Mouse (Mus musculus) CH12.LX (cell line): ENCODE results near the gene Ift81.

Experiments
- CTCF ChIP-seq, 2 experiments: IDR thresholded peaks in 1 of 2; conservative IDR thresholded peaks in 1 of 2; 2 replicates each; pipeline ENCODE4 v1.5.1; 2011 to 2012; ENCODE audit warnings: low read depth in 2 of 2, low read length in 2 of 2, improper control_type of control experiment in 1 of 2, inconsistent platforms in 1 of 2, mild to moderate bottlenecking in 1 of 2, moderate library complexity in 1 of 2
- ELF1 ChIP-seq: IDR thresholded peaks from 2 replicates; pipeline ENCODE4 v1.6.1; 2014; ENCODE audit warnings: low read depth, mild to moderate bottlenecking, inconsistent platforms, low read length, improper control_type of control experiment
- MAFK ChIP-seq: IDR thresholded peaks from 2 replicates; pipeline ENCODE4 v1.6.1; 2011; ENCODE audit warnings: low read length, improper control_type of control experiment; ENCODE audit not compliant: insufficient replicate concordance
- MAX ChIP-seq: IDR thresholded peaks from 2 replicates; pipeline ENCODE4 v1.6.1; 2011; ENCODE audit warnings: low read length, improper control_type of control experiment
- POLR2A ChIP-seq: IDR thresholded peaks from 2 replicates; pipeline ENCODE4 v1.6.1; 2011; ENCODE audit warnings: low read depth, mild to moderate bottlenecking, improper control_type of control experiment, low read length
- TBP ChIP-seq: conservative IDR thresholded peaks from 2 replicates; pipeline ENCODE4 v1.6.1; 2011; ENCODE audit warnings: low read depth, low read length, improper control_type of control experiment
- USF2 ChIP-seq: conservative IDR thresholded peaks from 2 replicates; pipeline ENCODE4 v1.6.1; 2011; ENCODE audit warnings: low read depth, low read length, improper control_type of control experiment
- ZC3H11A ChIP-seq: IDR thresholded peaks from 2 replicates; pipeline ENCODE4 v1.6.1; 2012; ENCODE audit warnings: low read depth, mild to moderate bottlenecking, inconsistent platforms, low read length, improper control_type of control experiment
- ZNF384 ChIP-seq: IDR thresholded peaks from 2 replicates; pipeline ENCODE4 v1.6.1; 2012; ENCODE audit warnings: low read depth, low read length, improper control_type of control experiment, inconsistent platforms

GRCm38 (mm10) chr5:122505554-122505953 lies 108.8 kb downstream of the Ift81 start:
- no peak for TF ChIP-seq MAFK
- TF ChIP-seq CTCF (conservative IDR thresholded peaks at IDR 0.05 in 1 of 2, IDR thresholded peaks at IDR 0.05 in 1 of 2; ENCODE audit: low read depth in 2 of 2, low read length in 2 of 2) = no peak
- no peak for TF ChIP-seq TBP
- no peak for TF ChIP-seq ZNF384
- no peak for TF ChIP-seq POLR2A
- TF ChIP-seq ELF1 = no peak
- no peak for TF ChIP-seq USF2
- no peak for TF ChIP-seq MAX
- TF ChIP-seq ZC3H11A = no peak
